Mouse (Mus musculus): Measurements from ENCODE around the gene Ankrd63. TPM values are rescaled to one million over a fixed set of nuclear protein-coding genes. Genes with fewer than 3 reads are reported as not detected.

Ankrd63 gene
- 0.16 and 0.63 TPM in 2 replicates for polyA plus RNA-seq (2016; fragmentation: Nextera tagmentation; extraction: Ambion mirVana)

DNA sequence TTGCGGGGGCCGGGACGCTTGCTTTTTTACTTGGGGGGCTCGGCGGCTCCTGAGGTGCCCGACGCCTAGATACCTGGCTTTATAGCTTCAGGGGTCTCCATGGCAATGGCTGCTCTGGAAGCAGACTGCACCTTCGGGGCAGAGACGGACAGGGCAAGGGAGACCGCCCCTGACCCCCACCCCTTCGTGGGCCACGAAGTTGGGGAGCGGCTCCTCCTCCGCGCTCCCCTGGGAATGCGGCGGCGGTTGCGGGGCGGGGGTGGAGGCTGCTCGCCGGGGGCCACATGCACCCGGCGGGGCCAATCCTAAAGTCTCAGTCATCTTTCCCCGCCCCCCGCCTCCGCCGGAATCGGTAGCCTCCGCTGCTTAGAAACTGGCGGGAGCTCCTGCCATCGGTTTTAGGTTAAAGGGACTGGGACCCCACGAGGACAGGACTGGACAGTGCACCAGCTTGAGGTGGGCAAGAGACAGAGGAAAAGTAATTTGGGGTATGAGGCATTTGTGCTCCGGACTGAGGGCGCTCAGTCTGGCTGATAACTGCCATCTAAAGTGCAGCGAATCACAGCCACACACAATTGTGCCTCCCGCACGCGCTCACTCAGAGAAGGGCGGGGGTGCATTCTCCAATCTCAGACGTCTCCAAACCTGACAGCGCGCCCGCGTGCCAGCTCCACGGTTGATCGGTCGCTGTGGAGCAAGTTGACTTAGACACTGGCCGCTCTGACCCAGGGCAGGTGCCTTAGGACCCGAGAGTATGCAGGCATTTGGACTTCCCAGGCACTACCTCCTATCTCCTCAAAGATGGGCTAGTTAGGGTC lies at the start of gene Ankrd63:
Gene Ankrd63, minus strand, starts transcription at position 51 of the 818 bp plus-strand sequence.
- no peaks in the 10 kb centered on the region for H3K36me3 ChIP-seq
- peaks cover 61% of the 10 kb centered on the region for H3K4me1 ChIP-seq
- no peaks in the 10 kb centered on the region for H3K9me3 ChIP-seq
- H3K4me3 ChIP-seq: peak within 1 kb of the TSS; percentile 61
- DNase-seq (ENCODE audit: low spot score): no peak
- WGBS: 2% methylated on average over 50 of the region's 50 CpGs
- peaks cover 100% of the 10 kb centered on the region for H3K27me3 ChIP-seq (ENCODE audit: insufficient read depth, poor library complexity, severe bottlenecking)
- H3K27ac ChIP-seq: peak within 1 kb of the TSS; percentile 63

GRCm38 (mm10) chr2:118752792-118753108 lies 49.0 kb upstream of the Ankrd63 start:
- 42% methylated on average over 4 of the region's 4 CpGs for WGBS
- peaks cover 15% of the 10 kb centered on the region; the same call in 1 of the 2 replicates for H3K36me3 ChIP-seq
- no peak overlapping the region for H3K4me3 ChIP-seq
- no peak for DNase-seq (ENCODE audit: low spot score)
- peaks cover 54% of the 10 kb centered on the region for H3K4me1 ChIP-seq
- H3K27me3 ChIP-seq (ENCODE audit: insufficient read depth, poor library complexity, severe bottlenecking): peaks cover 20% of the 10 kb centered on the region
- no peaks in the 10 kb centered on the region for H3K9me3 ChIP-seq
- peak overlapping the region; percentile 83 for H3K27ac ChIP-seq

DNA sequence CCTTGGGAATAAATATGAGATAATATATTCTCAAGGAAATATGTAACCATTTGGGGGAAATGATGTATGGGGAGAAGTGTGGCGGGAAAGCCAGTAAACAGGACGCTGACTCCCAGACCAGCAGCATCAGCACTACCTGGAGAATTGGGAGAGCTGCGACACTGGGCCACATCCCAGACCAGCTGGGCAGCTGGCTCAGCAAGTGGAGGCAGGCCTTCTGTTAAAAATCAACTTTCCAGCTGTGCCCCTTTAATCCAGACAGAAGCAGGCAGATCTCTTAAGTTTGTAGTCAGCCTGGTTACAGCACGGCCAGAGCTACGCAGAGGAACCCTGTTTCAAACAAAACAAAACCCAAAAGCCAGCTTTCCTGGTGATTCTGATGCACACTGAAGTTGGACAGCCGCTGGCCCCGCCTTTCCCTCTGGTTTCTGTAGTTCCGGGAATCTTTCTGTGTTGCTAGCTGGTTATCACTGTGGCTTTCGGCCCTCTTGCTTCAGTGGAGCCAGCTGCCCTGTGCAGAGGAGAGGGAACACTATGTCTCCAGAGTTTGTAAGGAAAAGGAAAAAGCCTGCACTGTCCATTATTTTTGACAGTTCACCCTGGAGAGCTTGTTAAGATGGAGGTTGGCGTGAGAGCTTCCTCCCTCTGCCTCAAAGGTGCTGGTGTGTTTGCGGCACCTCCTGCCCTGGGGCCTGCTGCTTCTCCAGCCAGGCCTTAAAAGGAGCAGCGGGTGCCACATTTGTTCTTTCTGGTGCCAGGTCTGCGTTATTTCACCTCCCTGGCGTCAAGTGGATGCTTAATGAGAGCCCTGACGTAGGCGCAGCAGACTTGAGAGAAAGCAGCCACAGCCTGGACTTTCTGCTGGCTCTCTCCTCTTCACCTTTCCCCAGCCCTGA lies 48.4 kb upstream of the Ankrd63 start:
- 43% methylated on average over 16 of the region's 16 CpGs for WGBS
- peaks cover 14% of the 10 kb centered on the region; the same call in 1 of the 2 replicates for H3K27me3 ChIP-seq (ENCODE audit: insufficient read depth, poor library complexity, severe bottlenecking)
- peak; percentile 72 for DNase-seq (ENCODE audit: low spot score)
- H3K27ac ChIP-seq: peak overlapping the region; percentile 83
- peaks cover 10% of the 10 kb centered on the region; the same call in 1 of the 2 replicates for H3K36me3 ChIP-seq
- H3K9me3 ChIP-seq: no peaks in the 10 kb centered on the region
- H3K4me3 ChIP-seq: peak overlapping the region; percentile 16; the same call in 1 of the 2 replicates
- peaks cover 58% of the 10 kb centered on the region for H3K4me1 ChIP-seq

DNA sequence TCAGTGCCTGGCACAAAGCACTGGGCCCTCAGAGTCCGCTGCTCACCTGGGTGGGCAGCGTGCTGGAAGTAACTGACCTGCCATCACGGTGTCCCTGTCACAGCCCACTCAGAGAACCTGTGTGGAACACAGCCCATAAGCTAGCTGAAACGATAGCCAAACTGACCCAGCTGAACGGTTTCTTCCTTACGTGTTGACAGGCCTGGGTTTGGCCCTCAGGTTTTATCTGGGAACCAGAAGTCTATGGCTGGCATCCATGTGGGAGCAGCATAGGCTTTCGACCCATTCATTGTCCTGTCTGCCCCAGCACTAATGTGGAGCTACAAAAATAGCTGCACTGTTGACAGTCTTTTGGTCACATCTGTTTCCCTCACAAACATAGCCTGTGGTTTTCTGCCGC lies 46.7 kb upstream of the Ankrd63 start:
- no peak overlapping the region; the same call in 1 of the 2 replicates for H3K4me3 ChIP-seq
- no peak for DNase-seq (ENCODE audit: low spot score)
- H3K27me3 ChIP-seq (ENCODE audit: insufficient read depth, poor library complexity, severe bottlenecking): no peaks in the 10 kb centered on the region; the same call in 1 of the 2 replicates
- whole genome bisulfite sequencing: 42% methylated on average over 8 of the region's 8 CpGs
- peaks cover 8% of the 10 kb centered on the region; the same call in 1 of the 2 replicates for H3K36me3 ChIP-seq
- peak overlapping the region; percentile 59; the same call in 1 of the 2 replicates for H3K27ac ChIP-seq
- H3K9me3 ChIP-seq: no peaks in the 10 kb centered on the region
- peaks cover 62% of the 10 kb centered on the region for H3K4me1 ChIP-seq

- peaks cover 8% of the 10 kb centered on the region; the same call in 1 of the 2 replicates for H3K36me3 ChIP-seq
- H3K9me3 ChIP-seq: no peaks in the 10 kb centered on the region
- H3K27me3 ChIP-seq (ENCODE audit: insufficient read depth, poor library complexity, severe bottlenecking): peaks cover 4% of the 10 kb centered on the region
- peaks cover 70% of the 10 kb centered on the region for H3K4me1 ChIP-seq
- H3K27ac ChIP-seq: no peak overlapping the region
- 59% methylated on average over 10 of the region's 10 CpGs for WGBS
- DNase-seq (ENCODE audit: low spot score): no peak
- no peak overlapping the region for H3K4me3 ChIP-seq
Measured at GRCm38 (mm10) chr2:118749341-118749884, 45.6 kb upstream of the Ankrd63 start.

DNA sequence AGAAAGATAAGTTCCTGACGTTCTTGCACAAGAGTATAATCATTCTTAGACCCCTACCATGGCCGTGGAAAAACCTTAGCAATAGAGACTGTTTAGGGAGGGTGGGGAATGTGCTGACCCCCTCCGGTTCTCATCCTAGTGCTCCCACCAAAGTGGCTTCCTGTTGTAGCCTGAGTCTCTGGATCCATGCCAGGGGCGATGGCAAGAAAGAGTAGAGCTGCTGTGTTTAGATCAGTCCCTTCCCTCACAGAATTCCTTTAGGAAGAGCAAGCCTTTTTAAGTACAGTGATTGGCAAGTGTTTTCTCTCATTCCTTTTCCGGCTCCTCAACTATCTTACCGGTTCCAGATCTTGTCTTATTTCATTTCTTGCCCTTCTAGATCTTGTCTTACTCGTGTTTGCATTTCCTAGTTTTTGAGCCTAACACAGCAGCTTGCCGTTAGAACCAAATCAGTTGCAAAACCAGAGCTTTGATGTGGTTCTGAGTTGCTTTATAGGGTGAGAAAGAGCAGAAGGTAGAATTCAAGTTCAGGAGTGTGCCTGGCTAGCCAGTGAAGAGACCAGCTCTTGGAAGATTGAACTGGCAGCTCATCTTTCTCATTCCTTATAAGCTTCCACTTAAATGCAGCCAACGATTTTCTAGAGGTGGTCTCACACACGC lies 43.7 kb upstream of the Ankrd63 start:
- peaks cover 8% of the 10 kb centered on the region; the same call in 1 of the 2 replicates for H3K36me3 ChIP-seq
- H3K27ac ChIP-seq: peak overlapping the region; percentile 30; the same call in 1 of the 2 replicates
- peak overlapping the region; percentile 97 for H3K4me3 ChIP-seq
- peaks cover 19% of the 10 kb centered on the region for H3K27me3 ChIP-seq (ENCODE audit: insufficient read depth, poor library complexity, severe bottlenecking)
- no peaks in the 10 kb centered on the region for H3K9me3 ChIP-seq
- peaks cover 68% of the 10 kb centered on the region for H3K4me1 ChIP-seq
- WGBS: 37% methylated on average over 10 of the region's 10 CpGs
- DNase-seq (ENCODE audit: low spot score): peak; percentile 75

- peak; percentile 81 for DNase-seq (ENCODE audit: low spot score)
- Histone ChIP-seq H3K4me1 (peaks cover 56% of the 10 kb centered on the region), H3K9me3 (no peaks in the 10 kb centered on the region), H3K27me3 (ENCODE audit: insufficient read depth, poor library complexity, severe bottlenecking) (peaks cover 26% of the 10 kb centered on the region), H3K36me3 (peaks cover 8% of the 10 kb centered on the region; the same call in 1 of the 2 replicates), H3K4me3 (peak overlapping the region; percentile 97), H3K27ac (peak overlapping the region; percentile 95)
- WGBS: 2% methylated on average over 111 of the region's 113 CpGs
Measured at GRCm38 (mm10) chr2:118745915-118746901, 42.4 kb upstream of the Ankrd63 start.

DNA sequence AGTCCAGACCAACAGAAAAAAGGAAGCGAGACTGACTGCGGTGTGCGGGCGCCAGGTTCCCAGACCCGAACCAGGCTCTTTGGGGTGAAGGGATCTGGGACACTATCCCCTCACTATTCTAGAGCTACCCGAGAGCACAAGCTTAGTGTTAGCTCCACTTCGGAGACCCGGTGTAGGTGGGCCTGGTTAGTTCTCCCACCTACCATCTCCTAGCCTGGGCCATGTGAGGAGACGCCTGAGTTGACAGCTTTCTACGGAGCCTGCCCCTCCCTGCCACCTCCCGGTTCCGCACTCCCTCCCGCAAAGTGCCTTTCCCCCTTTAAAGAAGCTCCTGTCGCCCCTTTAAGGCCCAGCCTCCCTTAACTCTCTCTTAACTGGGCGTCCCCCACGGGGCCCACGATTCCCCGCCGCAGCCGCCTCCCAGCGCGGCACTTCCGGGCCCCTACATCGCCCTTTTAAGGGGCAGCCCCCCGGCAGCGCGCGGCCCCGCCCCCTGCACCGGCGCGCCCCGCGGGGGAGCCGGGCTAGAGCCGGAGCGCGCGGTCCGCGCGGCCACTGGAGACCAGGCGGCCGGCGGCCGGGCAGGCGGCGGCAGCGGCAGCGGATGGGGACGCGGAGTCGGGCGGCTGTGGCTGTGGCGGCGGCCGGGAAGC lies 41.6 kb upstream of the Ankrd63 start, which contains the start of gene Inafm2:
Gene Inafm2, plus strand, starts transcription at position 527 of the 653 bp plus-strand sequence.
- 13% methylated on average over 57 of the region's 57 CpGs for WGBS
- H3K9me3 ChIP-seq: no peaks in the 10 kb centered on the region
- peak within 1 kb of the TSS; percentile 97 for H3K4me3 ChIP-seq
- H3K27ac ChIP-seq: peak within 1 kb of the TSS; percentile 95
- H3K27me3 ChIP-seq (ENCODE audit: insufficient read depth, poor library complexity, severe bottlenecking): peaks cover 26% of the 10 kb centered on the region
- H3K4me1 ChIP-seq: peaks cover 48% of the 10 kb centered on the region
- peaks cover 8% of the 10 kb centered on the region; the same call in 1 of the 2 replicates for H3K36me3 ChIP-seq
- DNase-seq (ENCODE audit: low spot score): peak; percentile 94

DNA sequence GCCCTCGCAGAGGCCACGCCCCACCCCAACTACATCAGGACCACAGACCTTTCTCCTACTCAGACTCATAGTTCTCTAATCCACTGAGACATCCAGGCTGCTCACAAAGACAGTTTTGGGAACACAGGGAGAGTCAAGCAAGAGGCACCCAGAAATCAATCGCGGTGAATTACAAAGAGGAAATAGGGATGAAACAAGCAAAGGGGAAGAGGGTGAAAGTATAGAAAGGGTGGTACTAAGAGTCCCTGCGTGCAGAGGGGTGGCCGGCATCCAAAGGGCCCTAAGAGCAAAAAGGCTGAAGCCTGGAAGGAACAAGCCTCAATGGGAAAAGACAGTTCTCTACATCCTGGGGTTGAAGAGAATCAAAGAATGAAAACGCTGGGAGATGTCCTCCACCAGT lies 40.9 kb upstream of the Ankrd63 start:
- H3K4me3 ChIP-seq: peak overlapping the region; percentile 97; the same call in 1 of the 2 replicates
- H3K4me1 ChIP-seq: peaks cover 41% of the 10 kb centered on the region
- no peaks in the 10 kb centered on the region for H3K9me3 ChIP-seq
- no peak overlapping the region for H3K27ac ChIP-seq
- H3K27me3 ChIP-seq (ENCODE audit: insufficient read depth, poor library complexity, severe bottlenecking): peaks cover 26% of the 10 kb centered on the region
- WGBS: 10% methylated on average over 7 of the region's 7 CpGs
- peaks cover 8% of the 10 kb centered on the region; the same call in 1 of the 2 replicates for H3K36me3 ChIP-seq
- no peak for DNase-seq (ENCODE audit: low spot score)

- Histone ChIP-seq H3K27ac (no peak overlapping the region), H3K27me3 (ENCODE audit: insufficient read depth, poor library complexity, severe bottlenecking) (peaks cover 26% of the 10 kb centered on the region), H3K36me3 (no peaks in the 10 kb centered on the region), H3K4me1 (peaks cover 31% of the 10 kb centered on the region), H3K4me3 (no peak overlapping the region), H3K9me3 (no peaks in the 10 kb centered on the region)
- WGBS: 25% methylated on average over 8 of the region's 8 CpGs
- no peak for DNase-seq (ENCODE audit: low spot score)
Measured at GRCm38 (mm10) chr2:118743261-118743943, 39.6 kb upstream of the Ankrd63 start.
